Mouse (Mus musculus): ENCODE measurements around the gene Fcho1. TPM values are rescaled to one million over a fixed set of nuclear protein-coding genes. Genes with fewer than 3 reads are reported as not detected.
"Not testable (repeated sequence)": the region's sequence is repeated elsewhere in the genome, so short reads cannot be mapped to it uniquely, and the experiment has no call there.

Gene Fcho1
- polyA plus RNA-seq, 1 experiment from 2014 or later = 93.0 TPM

GRCm38 (mm10) chr8:71738316-71738715, 12.8 kb upstream of the Fcho1 start:
- H3K36me3 ChIP-seq; H3K4me2 ChIP-seq; H3K9ac ChIP-seq; ATAC-seq (ENCODE audit: low FRiP score, low read depth); H3K27ac ChIP-seq (replicated peaks); H3K27me3 ChIP-seq; H3K4me3 ChIP-seq; H3K9me3 ChIP-seq; H3K4me1 ChIP-seq (replicated peaks): not testable (repeated sequence)

DNA sequence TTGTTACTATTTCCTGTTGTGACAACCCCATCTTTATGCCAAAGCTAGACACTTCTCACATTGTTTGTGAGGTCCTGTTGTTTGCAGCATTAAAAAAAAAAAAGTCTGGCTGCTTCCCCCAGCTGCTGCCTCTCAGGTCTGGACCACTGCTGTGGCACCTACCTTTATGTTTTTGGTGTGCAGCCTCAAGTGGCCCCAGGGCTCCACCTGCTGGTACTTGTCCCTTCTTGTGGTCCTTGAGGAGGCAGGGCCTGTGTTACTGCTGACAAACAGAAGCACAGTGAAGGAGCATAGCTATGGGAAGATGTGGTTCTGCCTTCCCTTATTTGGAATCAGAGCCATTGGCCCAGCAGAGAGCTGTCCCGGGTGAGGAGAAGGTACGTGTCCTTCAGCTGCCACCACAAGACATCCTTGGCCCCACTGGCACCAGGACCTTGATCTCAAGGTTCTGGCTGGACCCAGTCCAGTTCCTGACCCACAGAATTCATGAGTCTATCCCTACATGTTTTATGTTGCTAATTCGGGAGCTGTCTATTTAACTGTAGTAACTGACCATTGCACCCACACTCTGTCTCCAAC, 6.2 kb upstream of the Fcho1 start:
- 0 out of 2 replicates have a peak, but pooled peaks cover 3% of the 10 kb centered on the region for H3K4me1 ChIP-seq (replicated peaks)
- H3K9me3 ChIP-seq = no peaks in the 10 kb centered on the region
- H3K36me3 ChIP-seq = no peaks in the 10 kb centered on the region
- ATAC-seq (ENCODE audit: low FRiP score, low read depth) = no peak
- 48% methylated on average over 3 of the region's 3 CpGs for WGBS
- H3K4me3 ChIP-seq = no peak overlapping the region
- H3K27me3 ChIP-seq = no peaks in the 10 kb centered on the region
- H3K9ac ChIP-seq = no peak overlapping the region
- H3K4me2 ChIP-seq = no peak overlapping the region
- H3K27ac ChIP-seq (replicated peaks) = no peak overlapping the region

DNA sequence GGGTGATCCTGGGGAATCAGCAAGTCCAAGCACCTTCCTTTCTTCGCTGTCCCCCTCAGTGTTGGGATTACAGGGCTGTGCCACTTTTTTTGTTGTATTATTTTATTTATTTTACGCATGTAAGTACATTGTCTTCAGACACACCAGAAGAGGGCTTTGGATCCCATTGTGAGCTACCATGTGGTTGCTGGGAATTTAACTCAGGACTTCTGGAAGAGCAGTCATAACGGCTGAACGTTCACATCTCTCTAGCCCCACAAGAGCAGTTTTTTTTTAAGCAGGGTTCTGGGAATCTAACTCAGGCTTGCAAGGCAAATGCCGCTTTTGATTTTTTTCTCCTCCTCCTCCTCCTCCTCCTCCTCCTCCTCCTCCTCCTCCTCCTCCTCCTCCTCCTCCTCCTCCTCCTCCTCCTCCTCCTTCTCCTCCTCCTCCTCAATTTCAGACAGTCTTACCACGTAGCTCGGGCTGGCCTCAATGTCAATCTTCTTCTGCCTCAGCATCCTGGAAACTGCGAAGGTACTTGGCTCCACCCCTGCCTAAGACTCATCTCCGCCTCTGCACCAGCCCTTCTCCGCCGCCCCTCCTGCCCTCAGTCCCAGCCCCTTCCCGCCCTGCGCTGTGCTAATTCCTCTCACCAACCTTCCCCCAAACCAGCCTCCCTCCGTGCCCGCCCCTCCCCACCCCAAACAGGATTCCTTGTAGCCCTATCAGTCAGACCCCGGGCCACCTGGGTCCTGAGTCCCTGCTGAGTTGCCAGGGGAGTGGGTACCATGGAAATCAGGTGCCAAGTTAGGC, 3.5 kb upstream of the Fcho1 start:
- peak; percentile 33 for ATAC-seq (ENCODE audit: low FRiP score, low read depth)
- peak overlapping the region; percentile 37 for H3K9ac ChIP-seq
- peak overlapping the region; percentile 82 for H3K27ac ChIP-seq (replicated peaks)
- no peaks in the 10 kb centered on the region for H3K36me3 ChIP-seq
- no peaks in the 10 kb centered on the region for H3K27me3 ChIP-seq
- H3K4me1 ChIP-seq (replicated peaks) = peaks cover 18% of the 10 kb centered on the region
- H3K9me3 ChIP-seq = no peaks in the 10 kb centered on the region
- WGBS = 5% methylated on average over 14 of the region's 16 CpGs
- peak overlapping the region; percentile 39 for H3K4me3 ChIP-seq
- H3K4me2 ChIP-seq = peak overlapping the region; percentile 74

DNA sequence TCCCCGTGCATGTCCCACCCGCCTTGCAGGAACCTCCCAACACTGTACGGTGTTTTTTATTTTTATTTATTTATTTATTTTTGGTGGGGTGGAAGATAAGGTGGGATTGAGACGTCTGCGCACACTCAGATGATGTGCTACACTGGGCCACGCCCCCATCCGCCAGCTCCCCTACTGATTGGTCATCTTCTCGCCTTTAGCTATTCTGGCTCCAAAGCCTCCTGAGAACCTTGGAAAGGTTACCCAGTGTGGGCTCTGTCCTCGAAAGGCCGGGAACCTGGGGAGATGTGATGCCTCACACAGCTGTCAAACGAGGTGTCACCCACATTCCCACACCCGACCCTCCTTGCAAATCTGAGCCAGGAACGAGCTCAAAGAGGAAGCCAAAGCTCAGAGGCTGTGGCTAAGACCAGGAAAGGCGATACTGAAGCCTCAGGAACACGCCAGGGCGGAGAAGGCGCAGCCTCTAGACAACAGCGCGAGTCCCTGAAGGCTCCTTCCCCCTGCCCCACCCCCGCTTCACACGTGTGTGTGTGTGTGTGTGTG, 2.8 kb upstream of the Fcho1 start:
- Histone ChIP-seq H3K4me1 (replicated peaks) (peaks cover 22% of the 10 kb centered on the region), H3K4me3 (peak overlapping the region; percentile 39), H3K4me2 (peak overlapping the region; percentile 74), H3K9ac (peak overlapping the region; percentile 37), H3K9me3 (no peaks in the 10 kb centered on the region), H3K27ac (replicated peaks) (peak overlapping the region; percentile 82), H3K36me3 (no peaks in the 10 kb centered on the region), H3K27me3 (no peaks in the 10 kb centered on the region)
- ATAC-seq (ENCODE audit: low FRiP score, low read depth) = peak; percentile 70
- WGBS = 6% methylated on average over 20 of the region's 21 CpGs

DNA sequence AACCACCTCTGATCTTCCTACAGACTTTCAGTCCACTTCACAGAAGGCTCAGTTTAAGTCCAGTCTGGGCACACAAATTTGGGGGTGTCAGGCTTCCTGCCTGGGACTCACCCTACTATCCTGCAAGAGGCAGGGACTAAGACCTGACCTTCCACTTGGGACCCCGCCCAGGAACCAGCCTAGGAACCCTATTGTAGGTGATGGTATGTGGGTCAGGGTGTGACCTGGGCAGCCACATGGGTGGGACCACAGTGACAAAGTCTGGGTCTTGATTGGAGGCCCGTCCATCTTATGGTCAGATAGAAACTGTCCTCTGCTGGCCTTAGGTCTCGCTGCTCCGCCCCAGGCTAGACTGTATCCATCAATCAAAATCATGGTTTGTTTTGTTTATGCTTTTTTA, 1.1 kb downstream of the Fcho1 start:
- Histone ChIP-seq H3K27ac (replicated peaks) (no peak overlapping the region), H3K9ac (peak overlapping the region; percentile 85), H3K9me3 (no peaks in the 10 kb centered on the region), H3K4me2 (peak overlapping the region; percentile 70), H3K36me3 (no peaks in the 10 kb centered on the region), H3K4me1 (replicated peaks) (peaks cover 60% of the 10 kb centered on the region), H3K27me3 (no peaks in the 10 kb centered on the region), H3K4me3 (peak overlapping the region; percentile 71)
- 57% methylated on average over 4 of the region's 4 CpGs for WGBS
- no peak for ATAC-seq (ENCODE audit: low FRiP score, low read depth)

DNA sequence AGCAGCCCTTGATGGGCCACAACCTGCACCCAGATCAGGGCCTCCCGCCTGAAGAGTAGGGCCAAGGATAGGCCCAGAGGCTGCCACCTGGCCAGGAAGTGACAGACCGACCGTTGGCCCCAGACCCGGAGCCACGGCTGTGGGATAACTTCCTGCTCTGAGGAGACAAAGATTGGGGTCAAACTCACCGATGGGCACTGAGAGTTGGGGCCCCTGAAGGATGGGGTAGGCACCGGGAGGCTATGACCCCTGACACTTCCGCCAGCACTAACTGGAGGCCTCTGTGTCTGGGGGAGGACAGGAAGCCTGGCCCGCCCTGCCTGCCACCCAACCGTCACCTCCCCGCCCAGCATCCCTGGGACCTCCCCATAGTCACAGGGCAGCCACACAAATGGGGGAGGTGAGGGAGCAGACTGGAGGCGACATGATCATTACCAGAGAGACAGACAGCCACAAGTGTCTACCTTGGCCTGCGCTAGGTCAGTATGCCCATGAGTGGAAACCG, 2.4 kb downstream of the Fcho1 start:
- peaks cover 70% of the 10 kb centered on the region for H3K4me1 ChIP-seq (replicated peaks)
- WGBS = 77% methylated on average over 14 of the region's 14 CpGs

GRCm38 (mm10) chr8:71719928-71720457, 5.5 kb downstream of the Fcho1 start:
- H3K27ac ChIP-seq (replicated peaks) = peak overlapping the region; percentile 81
- H3K4me3 ChIP-seq = 0 out of 2 replicates have a peak overlapping the region, but pooled peaks have one; percentile 6
- no peaks in the 10 kb centered on the region for H3K9me3 ChIP-seq
- H3K4me1 ChIP-seq (replicated peaks) = peaks cover 67% of the 10 kb centered on the region
- peak; percentile 73 for ATAC-seq (ENCODE audit: low FRiP score, low read depth)
- WGBS = 18% methylated on average over 7 of the region's 7 CpGs
- peak overlapping the region; percentile 25; the same call in 1 of the 2 replicates for H3K9ac ChIP-seq
- H3K36me3 ChIP-seq = peaks cover 16% of the 10 kb centered on the region
- no peaks in the 10 kb centered on the region for H3K27me3 ChIP-seq
- H3K4me2 ChIP-seq = peak overlapping the region; percentile 43

More for the DNA sequence above, 2.4 kb downstream of the Fcho1 start:
- Histone ChIP-seq H3K4me3 (no peak overlapping the region), H3K27ac (replicated peaks) (no peak overlapping the region), H3K9me3 (no peaks in the 10 kb centered on the region), H3K27me3 (no peaks in the 10 kb centered on the region), H3K4me2 (no peak overlapping the region), H3K9ac (no peak overlapping the region), H3K36me3 (no peaks in the 10 kb centered on the region)
- no peak for ATAC-seq (ENCODE audit: low FRiP score, low read depth)

- Histone ChIP-seq H3K4me3 (no peak overlapping the region), H3K4me2 (0 out of 2 replicates have a peak overlapping the region, but pooled peaks have one; percentile 43), H3K4me1 (replicated peaks) (peaks cover 59% of the 10 kb centered on the region), H3K27ac (replicated peaks) (peak overlapping the region; percentile 81), H3K9ac (no peak overlapping the region), H3K27me3 (no peaks in the 10 kb centered on the region), H3K36me3 (peaks cover 22% of the 10 kb centered on the region), H3K9me3 (no peaks in the 10 kb centered on the region)
- peak; percentile 25; the same call in 1 of the 2 replicates for ATAC-seq (ENCODE audit: low FRiP score, low read depth)
- WGBS = 28% methylated on average over 4 of the region's 4 CpGs
These were observed 6.3 kb downstream of the Fcho1 start for GRCm38 (mm10) chr8:71719218-71719617.

GRCm38 (mm10) chr8:71718252-71718651, 7.3 kb downstream of the Fcho1 start:
- peaks cover 53% of the 10 kb centered on the region for H3K4me1 ChIP-seq (replicated peaks)
- no peak overlapping the region for H3K4me2 ChIP-seq
- H3K27ac ChIP-seq (replicated peaks) = peak overlapping the region; percentile 81; the same call in 1 of the 2 replicates
- H3K36me3 ChIP-seq = peaks cover 22% of the 10 kb centered on the region
- H3K9ac ChIP-seq = no peak overlapping the region
- no peak overlapping the region for H3K4me3 ChIP-seq
- no peaks in the 10 kb centered on the region for H3K27me3 ChIP-seq
- no peak for ATAC-seq (ENCODE audit: low FRiP score, low read depth)
- no peaks in the 10 kb centered on the region for H3K9me3 ChIP-seq
- WGBS = 31% methylated on average over 3 of the region's 3 CpGs

DNA sequence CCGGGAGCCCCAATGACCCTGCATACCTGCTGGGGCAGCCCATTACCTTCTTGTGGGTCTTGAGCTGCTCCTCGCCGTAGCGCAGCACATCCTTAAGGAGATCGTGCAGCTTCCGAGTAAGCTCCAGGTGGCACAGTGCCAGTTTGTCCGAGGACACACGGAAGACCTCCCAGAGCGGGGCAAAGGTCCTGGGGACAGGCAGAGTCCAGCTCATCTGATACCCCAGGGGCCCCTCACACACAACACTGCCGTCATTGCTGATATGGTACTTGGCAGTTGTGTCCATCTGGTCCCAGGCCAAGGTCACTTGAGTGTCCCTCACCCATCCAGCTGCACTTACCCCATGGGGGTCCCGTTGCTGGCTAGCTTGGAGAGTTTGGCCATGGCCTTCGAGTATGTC, 8.4 kb downstream of the Fcho1 start:
- H3K36me3 ChIP-seq = peaks cover 22% of the 10 kb centered on the region
- WGBS = 84% methylated on average over 12 of the region's 12 CpGs
- H3K27ac ChIP-seq (replicated peaks) = no peak overlapping the region
- H3K4me2 ChIP-seq = no peak overlapping the region
- ATAC-seq (ENCODE audit: low FRiP score, low read depth) = no peak
- H3K9me3 ChIP-seq = no peaks in the 10 kb centered on the region
- H3K27me3 ChIP-seq = no peaks in the 10 kb centered on the region
- peaks cover 42% of the 10 kb centered on the region for H3K4me1 ChIP-seq (replicated peaks)
- no peak overlapping the region for H3K9ac ChIP-seq
- H3K4me3 ChIP-seq = no peak overlapping the region

GRCm38 (mm10) chr8:71716561-71717053, 8.9 kb downstream of the Fcho1 start:
- peaks cover 37% of the 10 kb centered on the region for H3K4me1 ChIP-seq (replicated peaks)
- H3K9ac ChIP-seq = no peak overlapping the region
- H3K9me3 ChIP-seq = no peaks in the 10 kb centered on the region
- peaks cover 22% of the 10 kb centered on the region for H3K36me3 ChIP-seq
- no peaks in the 10 kb centered on the region for H3K27me3 ChIP-seq
- ATAC-seq (ENCODE audit: low FRiP score, low read depth) = no peak
- H3K27ac ChIP-seq (replicated peaks) = no peak overlapping the region
- H3K4me3 ChIP-seq = no peak overlapping the region
- WGBS = 85% methylated on average over 13 of the region's 13 CpGs
- no peak overlapping the region for H3K4me2 ChIP-seq

DNA sequence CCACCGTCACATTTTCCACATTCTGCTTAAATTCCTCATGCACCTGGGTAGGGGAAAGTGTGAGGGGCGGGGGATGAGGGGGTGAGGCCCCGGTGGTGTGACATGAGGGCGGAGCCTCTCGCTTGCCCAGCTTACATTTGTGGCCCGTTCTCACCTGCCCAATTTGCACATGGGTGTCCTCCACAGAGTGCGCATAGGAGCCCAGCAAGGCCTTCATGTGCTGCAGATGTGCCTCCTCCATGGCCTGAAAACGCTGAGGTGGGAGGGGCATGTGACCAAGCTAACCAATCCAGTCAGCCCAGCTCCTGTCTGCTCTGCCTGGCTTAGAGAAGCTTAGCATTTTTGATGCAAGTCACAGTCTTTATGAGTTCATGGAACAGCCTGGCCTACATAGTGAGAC, 10.0 kb downstream of the Fcho1 start:
- Histone ChIP-seq H3K27me3 (no peaks in the 10 kb centered on the region), H3K27ac (replicated peaks) (no peak overlapping the region), H3K36me3 (peaks cover 30% of the 10 kb centered on the region), H3K9ac (no peak overlapping the region), H3K4me2 (no peak overlapping the region), H3K4me1 (replicated peaks) (peaks cover 26% of the 10 kb centered on the region), H3K9me3 (no peaks in the 10 kb centered on the region), H3K4me3 (no peak overlapping the region)
- WGBS = 58% methylated on average over 8 of the region's 8 CpGs
- no peak for ATAC-seq (ENCODE audit: low FRiP score, low read depth)
